Mouse (Mus musculus): ENCODE data around the gene Gimap1. TPM values are rescaled to one million over a fixed set of nuclear protein-coding genes. Genes with fewer than 3 reads are reported as not detected.
A peak's percentile ranks its signal among the peaks of the same experiment; 100 is the strongest.

Gene Gimap1
- total and polyA plus RNA-seq, 3 experiments, result 54.5 to 144 (median 91.8) TPM

GRCm38 (mm10) chr6:48770696-48771095 lies 31.8 kb downstream of the Gimap1 start, which contains the start of gene Gimap3 (continued):
- TF ChIP-seq KAT2A (IDR thresholded peaks at IDR 0.05; ENCODE audit: insufficient replicate concordance, low read length) (no peak), TBP (conservative IDR thresholded peaks at IDR 0.05; ENCODE audit: low read depth, low read length) (peak; percentile 76), MXI1 (IDR thresholded peaks at IDR 0.05; ENCODE audit: low read depth, low read length) (no peak), MYC (IDR thresholded peaks at IDR 0.05; ENCODE audit: low read depth, low read length) (no peak), POLR2A (IDR thresholded peaks at IDR 0.05; ENCODE audit: low read depth, low read length) (no peak), NELFE (IDR thresholded peaks at IDR 0.05; ENCODE audit: low read depth, low read length) (no peak), ZC3H11A (IDR thresholded peaks at IDR 0.05; ENCODE audit: low read depth, low read length) (no peak), POLR2AphosphoS2 (IDR thresholded peaks at IDR 0.05; ENCODE audit: low read depth, low read length) (no peak), MAZ (IDR thresholded peaks at IDR 0.05; ENCODE audit: low read depth, low read length) (no peak), NRF1 (IDR thresholded peaks at IDR 0.05; ENCODE audit: low read depth, low read length) (no peak), EP300 (IDR thresholded peaks at IDR 0.05; ENCODE audit: low read length) (no peak), RAD21 (IDR thresholded peaks at IDR 0.05; ENCODE audit: low read depth, low read length) (no peak; the same call in 1 of the 2 replicates), ZKSCAN1 (IDR thresholded peaks at IDR 0.05; ENCODE audit: borderline replicate concordance, low read depth, low read length) (no peak)

GRCm38 (mm10) chr6:48772030-48772429 lies 33.2 kb downstream of the Gimap1 start:
- in situ Hi-C loops (cut with MboI; ENCODE audit: low pct_ligation_motif_present, low pct_unique_long_range_greater_than_20kb, low sequenced_read_pairs), result loop anchor here (5.0 kb wide), 1 partner anchor 125 kb away; the partner anchor contains the start of gene Gimap8
- Histone ChIP-seq H3K4me2 (ENCODE audit: insufficient read depth, low read depth, poor library complexity, severe bottlenecking) (peak overlapping the region; percentile 47), H3K4me3 (replicated peaks in 1 of 3; ENCODE audit: low read depth in 2 of 3, low read length in 2 of 3, poor library complexity in 1 of 3) (no peak overlapping the region), H3K27me3 (replicated peaks) (no peaks in the 10 kb centered on the region), H3K9me3 (replicated peaks; ENCODE audit: low read length) (no peaks in the 10 kb centered on the region), H3K27ac (ENCODE audit: insufficient read depth, low read depth) (0 out of 2 replicates have a peak overlapping the region, but pooled peaks have one; percentile 31), H3K79me2 (replicated peaks; ENCODE audit: control insufficient read depth, extremely low read depth, insufficient read depth, poor library complexity, severe bottlenecking) (peaks cover 16% of the 10 kb centered on the region; the same call in 1 of the 2 replicates), H3K9ac (ENCODE audit: insufficient read depth, low read depth) (peak overlapping the region; percentile 24; the same call in 1 of the 2 replicates), H3K36me3 (replicated peaks in 1 of 2; ENCODE audit: control insufficient read depth in 1 of 2, insufficient read depth in 1 of 2, low read length in 1 of 2) (peaks cover 4 to 6% of the 10 kb centered on the region in 2 experiments), H3K4me1 (ENCODE audit: control insufficient read depth in 1 of 2, insufficient read depth in 2 of 2) (peaks cover 15 to 51% of the 10 kb centered on the region in 2 experiments)
- dilution Hi-C loops (cut with MboI; ENCODE audit: extremely low pct_ligation_motif_present, extremely low pct_unique_long_range_greater_than_20kb, low sequenced_read_pairs), result loop anchor here (25.0 kb wide), 1 partner anchor 135 kb away; the partner anchor contains the start of genes AI854703 and Gimap8
- peak; percentile 82 for DNase-seq (ENCODE audit: extremely low read depth)
- 0 out of 2 replicates have a peak, but pooled peaks have one; percentile 10 for TF ChIP-seq TCF12 (IDR thresholded peaks at IDR 0.05; ENCODE audit: low read depth, low read length)
- no peak for TF ChIP-seq ETS1 (conservative IDR thresholded peaks at IDR 0.05; ENCODE audit: low read depth, low read length)
- no peak for TF ChIP-seq MEF2A (IDR thresholded peaks at IDR 0.05; ENCODE audit: borderline replicate concordance, low read depth, low read length)
- TF ChIP-seq ZNF384 (IDR thresholded peaks at IDR 0.05; ENCODE audit: low read depth, low read length), result no peak
- peak; percentile 46; the same call in 1 of the 2 replicates for TF ChIP-seq MAX (IDR thresholded peaks at IDR 0.05; ENCODE audit: low read length)
- 0 out of 2 replicates have a peak, but pooled peaks have one; percentile 33 for TF ChIP-seq TBP (conservative IDR thresholded peaks at IDR 0.05; ENCODE audit: low read depth, low read length)
- 0 out of 2 replicates have a peak, but pooled peaks have one; percentile 22 for TF ChIP-seq MYC (IDR thresholded peaks at IDR 0.05; ENCODE audit: low read depth, low read length)
- TF ChIP-seq ELF1 (IDR thresholded peaks at IDR 0.05; ENCODE audit: low read depth, low read length), result peak; percentile 42; the same call in 1 of the 2 replicates
- no peak for TF ChIP-seq USF1 (IDR thresholded peaks at IDR 0.05; ENCODE audit: low read depth, low read length)
- peak; percentile 96 for TF ChIP-seq RAD21 (IDR thresholded peaks at IDR 0.05; ENCODE audit: low read depth, low read length)
- no peak for TF ChIP-seq PAX5 (IDR thresholded peaks at IDR 0.05; ENCODE audit: low read length)
- peak; percentile 33; the same call in 1 of the 2 replicates for TF ChIP-seq POLR2A (IDR thresholded peaks at IDR 0.05; ENCODE audit: low read depth, low read length)
- TF ChIP-seq POLR2AphosphoS2 (IDR thresholded peaks at IDR 0.05; ENCODE audit: low read depth, low read length), result no peak
- TF ChIP-seq ZMIZ1 (IDR thresholded peaks at IDR 0.05; ENCODE audit: low read depth, low read length), result no peak
- peak; percentile 98 for TF ChIP-seq SMC3 (IDR thresholded peaks at IDR 0.05; ENCODE audit: low read depth, low read length)
- TF ChIP-seq EP300 (IDR thresholded peaks at IDR 0.05; ENCODE audit: low read length), result no peak
- 0 out of 2 replicates have a peak, but pooled peaks have one; percentile 2 for TF ChIP-seq HCFC1 (IDR thresholded peaks at IDR 0.05; ENCODE audit: low read depth, low read length)
- no peak for TF ChIP-seq MAFK (IDR thresholded peaks at IDR 0.05; ENCODE audit: insufficient replicate concordance, low read length)
- TF ChIP-seq ZC3H11A (IDR thresholded peaks at IDR 0.05; ENCODE audit: low read depth, low read length), result peak; percentile 91
- TF ChIP-seq BHLHE40 (IDR thresholded peaks at IDR 0.05; ENCODE audit: low read depth, low read length), result peak; percentile 93
- no peak for TF ChIP-seq ZKSCAN1 (IDR thresholded peaks at IDR 0.05; ENCODE audit: borderline replicate concordance, low read depth, low read length)
- TF ChIP-seq SIN3A (IDR thresholded peaks at IDR 0.05; ENCODE audit: low read length), result 0 out of 2 replicates have a peak, but pooled peaks have one; percentile 54
- TF ChIP-seq JUN (IDR thresholded peaks at IDR 0.05; ENCODE audit: insufficient read depth, low read depth, low read length), result no peak
- TF ChIP-seq MXI1 (IDR thresholded peaks at IDR 0.05; ENCODE audit: low read depth, low read length), result 0 out of 2 replicates have a peak, but pooled peaks have one; percentile 21
- TF ChIP-seq NELFE (IDR thresholded peaks at IDR 0.05; ENCODE audit: low read depth, low read length), result peak; percentile 19; the same call in 1 of the 2 replicates
- peak; percentile 74 to 94 for TF ChIP-seq CTCF (conservative IDR thresholded peaks at IDR 0.05 in 1 of 2, IDR thresholded peaks at IDR 0.05 in 1 of 2; ENCODE audit: low read depth in 2 of 2, low read length in 2 of 2)

Data from CH12.LX (cell line).